ENCODE assay signal across 12 mouse cellular contexts in genomic region chr15:77044597-77045320, GRCm38 (mm10). TPM values are rescaled to one million over a fixed set of nuclear protein-coding genes. Genes with fewer than 3 reads are reported as not detected.
DNase-seq lines count a peak whose midpoint lies in the region.
"Had no signal": no experiment of that assay in that cellular context is flagged by ENCODE, and none has a peak within 500 bp of the region (broad histone marks: within the 10 kb centered on the region; RNA-seq: fewer than 3 reads in every experiment).

Gene Apol6, plus strand, starts transcription at chr15:77044729.

- intact Hi-C loops in gastrocnemius, postnatal 14 days (cut with DNase I; ENCODE audit: low total_unique reads), result no loop called here
- intact Hi-C loops in left cerebral cortex, postnatal 25 days (cut with DNase I), result no loop called here

- H3K27me3 ChIP-seq in heart, embryonic 10.5 days (ENCODE audit: insufficient read depth, poor library complexity, severe bottlenecking), result no peaks in the 10 kb centered on the region
- H3K27me3 ChIP-seq: kidney, embryonic 15.5 days had no signal

- WGBS in heart, embryonic 10.5 days, result 73% methylated on average over 12 of the region's 12 CpGs

- H3K4me1 ChIP-seq in heart, embryonic 10.5 days, result peaks cover 46% of the 10 kb centered on the region

- DNase-seq in heart, embryonic 10.5 days (ENCODE audit: low spot score), result no peak
- no peak for DNase-seq in heart, postnatal 4 days
- DNase-seq in 3T3-L1 (ENCODE audit: low read depth, low spot score), result peak; percentile 46
- peak; percentile 47 for DNase-seq in adrenal gland, postnatal 14 days
- no peak for DNase-seq in gastrocnemius, postnatal 14 days
- no peak for DNase-seq in right cerebral cortex, adult 18-20 months
- DNase-seq in left cerebral cortex, postnatal 25 days (ENCODE audit: low spot score in 2 of 2), result no peak
- no peak for DNase-seq in frontal cortex, postnatal 14 days (ENCODE audit: low spot score in 2 of 2)
- DNase-seq: B cell, adult 2 months; cerebellum, postnatal 36 days had no signal

- no peaks in the 10 kb centered on the region for H3K9me3 ChIP-seq in heart, embryonic 10.5 days
- H3K9me3 ChIP-seq: kidney, embryonic 15.5 days had no signal

- H3K27ac ChIP-seq in heart, embryonic 10.5 days, result peak within 1 kb of the TSS; percentile 66
- H3K27ac ChIP-seq: kidney, embryonic 15.5 days had no signal

- no peaks in the 10 kb centered on the region for H3K36me3 ChIP-seq in heart, embryonic 10.5 days
- H3K36me3 ChIP-seq: kidney, embryonic 15.5 days had no signal

- H3K4me3 ChIP-seq in heart, embryonic 10.5 days, result no peak within 1 kb of the TSS
- H3K4me3 ChIP-seq: kidney, embryonic 15.5 days had no signal

RNA-seq across cellular contexts. Expression of gene Apol6, which starts in this region (rescaled TPM):
- polyA plus RNA-seq in heart, embryonic 10.5 days (2016; fragmentation: Nextera tagmentation; extraction: Ambion mirVana), result 0.27 and 0.77 TPM in 2 replicates
- total RNA-seq in heart, postnatal 4 days (2021), result under 1 TPM; 0.62 to 0.65 TPM
- total RNA-seq in adrenal gland, postnatal 14 days (2021), result 24.3 and 26.2 TPM in 2 replicates
- 10 to 100 TPM; 23.4 to 33.2 TPM for total RNA-seq in gastrocnemius, postnatal 14 days (2021)
- total RNA-seq in left cerebral cortex, postnatal 25 days (2021), result under 1 TPM in 1 of 2 experiments, not detected in 1; 0.23 TPM
- total RNA-seq: megakaryocyte progenitor cell, adult 5-6 weeks had no signal

Comparison
In these comparisons a context has a peak if more than half of its experiments do, and no peak if none do; other contexts are left out.
1. RNA of gene Apol6 (total RNA-seq): 23.4 to 33.2 TPM in gastrocnemius, postnatal 14 days and 24.3 to 26.2 TPM in adrenal gland, postnatal 14 days; 0.62 to 0.65 TPM in heart, postnatal 4 days and 0.23 TPM in left cerebral cortex, postnatal 25 days; every median in the first group is over 10 times any median in the second.
2. DNase-seq: peak in 3T3-L1 (single experiment) and adrenal gland, postnatal 14 days (single experiment); none in heart, embryonic 10.5 days (single experiment), heart, postnatal 4 days (single experiment), gastrocnemius, postnatal 14 days (single experiment), right cerebral cortex, adult 18-20 months (single experiment), left cerebral cortex, postnatal 25 days (0 of 2) and frontal cortex, postnatal 14 days (0 of 2).